Mouse (Mus musculus): ENCODE measurements around the gene Rsc1a1. TPM values are rescaled to one million over a fixed set of nuclear protein-coding genes. Genes with fewer than 3 reads are reported as not detected.

Rsc1a1 gene
- polyA plus RNA-seq, 1 experiment: 9.2 TPM

DNA sequence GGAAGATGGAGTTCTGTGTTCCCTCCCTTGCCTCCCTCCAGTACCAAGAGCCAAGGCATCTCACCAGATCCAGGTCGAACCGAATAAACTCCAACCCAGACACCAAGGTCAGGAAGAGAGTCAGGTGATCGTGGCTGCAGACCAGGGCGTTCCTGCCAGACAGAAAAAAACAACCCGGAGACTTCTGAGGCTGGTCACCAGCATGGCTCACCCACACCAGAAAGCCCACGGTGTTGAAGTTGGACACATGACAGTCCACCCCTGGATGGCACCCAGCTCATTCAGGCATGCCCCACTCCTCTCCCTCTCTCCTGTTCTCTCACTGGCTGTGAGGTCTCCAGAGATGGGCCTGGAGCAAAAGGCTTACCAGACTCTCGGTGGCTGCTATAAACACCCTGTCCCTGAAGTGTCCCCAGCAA, 44.0 kb downstream of the Rsc1a1 start:
- TF ChIP-seq POLR2A (IDR thresholded peaks at IDR 0.05; ENCODE audit: low read depth, low read length) (no peak), CTCF (IDR thresholded peaks at IDR 0.05; ENCODE audit: extremely low read depth, insufficient read depth, insufficient read length, insufficient replicate concordance) (no peak)
- no peak for DNase-seq (ENCODE audit: low read depth in 1 of 2, low spot score in 2 of 2)
- Histone ChIP-seq H3K36me3 (ENCODE audit: control insufficient read depth, insufficient read depth, low read length) (peaks cover 6% of the 10 kb centered on the region), H3K27ac (ENCODE audit: insufficient read depth, low read length) (no peak overlapping the region), H3K4me3 (ENCODE audit: extremely low read depth, insufficient read depth, insufficient read length) (no peak overlapping the region), H3K4me1 (ENCODE audit: control insufficient read depth, insufficient read depth, insufficient read length) (no peaks in the 10 kb centered on the region; the same call in 1 of the 2 replicates), H3K27me3 (ENCODE audit: control insufficient read depth, insufficient read depth, low read length) (no peaks in the 10 kb centered on the region)
- 87% methylated on average over 7 of the region's 7 CpGs for WGBS

DNA sequence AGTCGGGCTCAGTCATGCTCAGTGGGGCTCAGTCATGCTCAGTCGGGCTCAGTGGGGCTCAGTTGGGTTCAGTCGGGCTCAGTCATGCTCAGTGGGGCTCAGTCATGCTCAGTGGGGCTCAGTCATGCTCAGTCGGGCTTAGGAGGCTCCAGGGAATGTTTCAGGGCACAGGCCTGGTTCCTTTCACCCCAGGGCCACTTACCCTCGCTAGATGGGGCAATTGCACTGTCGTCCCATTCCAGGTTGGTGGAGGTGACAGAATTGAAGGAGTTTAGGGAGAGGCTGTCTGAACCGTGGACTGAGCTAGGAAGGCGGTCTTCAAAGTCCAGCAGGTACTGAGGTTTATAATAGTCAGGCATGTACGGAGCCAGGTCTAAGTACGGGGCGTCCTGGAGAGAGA, 45.9 kb downstream of the Rsc1a1 start:
- 68% methylated on average over 11 of the region's 11 CpGs for WGBS

DNA sequence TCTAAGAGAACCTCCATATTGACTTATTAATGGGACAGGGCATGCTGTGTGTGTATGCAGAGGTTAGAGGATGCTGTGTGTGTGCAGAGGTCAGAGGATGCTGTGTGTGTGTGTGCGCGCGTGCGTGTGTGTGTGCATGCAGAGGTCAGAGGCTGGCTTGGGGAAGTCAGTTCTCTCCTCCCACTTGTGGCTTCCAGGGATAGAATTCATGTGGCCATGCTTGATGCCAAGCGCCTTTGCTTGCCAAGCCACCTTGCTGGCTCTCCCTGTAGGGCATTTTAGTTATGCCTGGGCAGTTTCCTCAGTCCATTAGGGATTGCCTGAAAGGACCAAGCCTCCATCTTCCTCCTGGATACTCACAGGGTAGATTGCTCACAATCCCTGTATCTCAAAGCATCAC, 48.7 kb downstream of the Rsc1a1 start:
- Histone ChIP-seq H3K36me3 (ENCODE audit: control insufficient read depth, insufficient read depth, low read length) (peaks cover 24% of the 10 kb centered on the region), H3K27me3 (ENCODE audit: control insufficient read depth, insufficient read depth, low read length) (no peaks in the 10 kb centered on the region), H3K4me1 (ENCODE audit: control insufficient read depth, insufficient read depth, insufficient read length) (no peaks in the 10 kb centered on the region), H3K4me3 (ENCODE audit: extremely low read depth, insufficient read depth, insufficient read length) (no peak overlapping the region), H3K27ac (ENCODE audit: insufficient read depth, low read length) (no peak overlapping the region)
- no peak for TF ChIP-seq CTCF (IDR thresholded peaks at IDR 0.05; ENCODE audit: extremely low read depth, insufficient read depth, insufficient read length, insufficient replicate concordance)
- 94% methylated on average over 5 of the region's 5 CpGs for WGBS
- DNase-seq (ENCODE audit: low read depth in 1 of 2, low spot score in 2 of 2): no peak

More for the DNA sequence above, 45.9 kb downstream of the Rsc1a1 start:
- no peak overlapping the region for H3K27ac ChIP-seq (ENCODE audit: insufficient read depth, low read length)
- no peak for DNase-seq (ENCODE audit: low read depth in 1 of 2, low spot score in 2 of 2)
- no peaks in the 10 kb centered on the region for H3K4me1 ChIP-seq (ENCODE audit: control insufficient read depth, insufficient read depth, insufficient read length)
- TF ChIP-seq POLR2A (IDR thresholded peaks at IDR 0.05; ENCODE audit: low read depth, low read length) (no peak), CTCF (IDR thresholded peaks at IDR 0.05; ENCODE audit: extremely low read depth, insufficient read depth, insufficient read length, insufficient replicate concordance) (no peak)
- no peak overlapping the region for H3K4me3 ChIP-seq (ENCODE audit: extremely low read depth, insufficient read depth, insufficient read length)
- peaks cover 9% of the 10 kb centered on the region for H3K36me3 ChIP-seq (ENCODE audit: control insufficient read depth, insufficient read depth, low read length)
- H3K27me3 ChIP-seq (ENCODE audit: control insufficient read depth, insufficient read depth, low read length): no peaks in the 10 kb centered on the region

- no peak overlapping the region for H3K27ac ChIP-seq (ENCODE audit: insufficient read depth, low read length)
- no peak overlapping the region for H3K4me3 ChIP-seq (ENCODE audit: extremely low read depth, insufficient read depth, insufficient read length)
- WGBS: 91% methylated on average over 9 of the region's 9 CpGs
- H3K27me3 ChIP-seq (ENCODE audit: control insufficient read depth, insufficient read depth, low read length): no peaks in the 10 kb centered on the region
- H3K4me1 ChIP-seq (ENCODE audit: control insufficient read depth, insufficient read depth, insufficient read length): no peaks in the 10 kb centered on the region
- DNase-seq (ENCODE audit: low read depth in 1 of 2, low spot score in 2 of 2): no peak
- TF ChIP-seq POLR2A (IDR thresholded peaks at IDR 0.05; ENCODE audit: low read depth, low read length): no peak
- peaks cover 28% of the 10 kb centered on the region for H3K36me3 ChIP-seq (ENCODE audit: control insufficient read depth, insufficient read depth, low read length)
Observed at GRCm38 (mm10) chr4:141635991-141636390, 49.4 kb downstream of the Rsc1a1 start.

Other genes with a start within 250 kb of the Rsc1a1 start
- gene Srarp, start 249.5 kb downstream of the Rsc1a1 start, polyA plus RNA-seq (2012; rRNA removed): not detected in 2 replicates
- gene Zbtb17, start 240.9 kb downstream of the Rsc1a1 start, polyA plus RNA-seq (2012; rRNA removed): 35.0 and 45.2 TPM in 2 replicates
- 28.2 and 34.1 TPM in 2 replicates for gene Spen, start 147.0 kb downstream of the Rsc1a1 start, polyA plus RNA-seq (2012; rRNA removed)
- 8.4 and 10.1 TPM in 2 replicates for gene Fblim1, start 79.5 kb downstream of the Rsc1a1 start, polyA plus RNA-seq (2012; rRNA removed)
- gene Tmem82, start 67.0 kb downstream of the Rsc1a1 start, polyA plus RNA-seq (2012; rRNA removed): 0.56 and 0.86 TPM in 2 replicates
- 0.34 and 0.43 TPM in 2 replicates for gene Slc25a34, start 61.8 kb downstream of the Rsc1a1 start, polyA plus RNA-seq (2012; rRNA removed)
- 48.1 and 51.6 TPM in 2 replicates for gene Plekhm2, start 20.7 kb downstream of the Rsc1a1 start, polyA plus RNA-seq (2012; rRNA removed)
- 8.7 and 15.9 TPM in 2 replicates for gene Ddi2, start 37.8 kb upstream of the Rsc1a1 start, polyA plus RNA-seq (2012; rRNA removed)
- gene Agmat, start 61.1 kb upstream of the Rsc1a1 start, polyA plus RNA-seq (2012; rRNA removed): 0.15 and 0.18 TPM in 2 replicates
- gene Dnajc16, start 105.3 kb upstream of the Rsc1a1 start, polyA plus RNA-seq (2012; rRNA removed): 6.6 and 8.0 TPM in 2 replicates
- 18.4 and 25.1 TPM in 2 replicates for gene Casp9, start 108.0 kb upstream of the Rsc1a1 start, polyA plus RNA-seq (2012; rRNA removed)
- 18,445 and 18,883 TPM in 2 replicates for gene Cela2a, start 140.6 kb upstream of the Rsc1a1 start, polyA plus RNA-seq (2012; rRNA removed)
- gene Ctrc, start 160.8 kb upstream of the Rsc1a1 start, polyA plus RNA-seq (2012; rRNA removed): 84.6 and 1,887 TPM in 2 replicates
- 108 and 129 TPM in 2 replicates for gene Efhd2, start 189.3 kb upstream of the Rsc1a1 start, polyA plus RNA-seq (2012; rRNA removed)

All from spleen, adult 2 months (tissue).